Mouse (Mus musculus): ENCODE results near the gene Foxk2.

DNA sequence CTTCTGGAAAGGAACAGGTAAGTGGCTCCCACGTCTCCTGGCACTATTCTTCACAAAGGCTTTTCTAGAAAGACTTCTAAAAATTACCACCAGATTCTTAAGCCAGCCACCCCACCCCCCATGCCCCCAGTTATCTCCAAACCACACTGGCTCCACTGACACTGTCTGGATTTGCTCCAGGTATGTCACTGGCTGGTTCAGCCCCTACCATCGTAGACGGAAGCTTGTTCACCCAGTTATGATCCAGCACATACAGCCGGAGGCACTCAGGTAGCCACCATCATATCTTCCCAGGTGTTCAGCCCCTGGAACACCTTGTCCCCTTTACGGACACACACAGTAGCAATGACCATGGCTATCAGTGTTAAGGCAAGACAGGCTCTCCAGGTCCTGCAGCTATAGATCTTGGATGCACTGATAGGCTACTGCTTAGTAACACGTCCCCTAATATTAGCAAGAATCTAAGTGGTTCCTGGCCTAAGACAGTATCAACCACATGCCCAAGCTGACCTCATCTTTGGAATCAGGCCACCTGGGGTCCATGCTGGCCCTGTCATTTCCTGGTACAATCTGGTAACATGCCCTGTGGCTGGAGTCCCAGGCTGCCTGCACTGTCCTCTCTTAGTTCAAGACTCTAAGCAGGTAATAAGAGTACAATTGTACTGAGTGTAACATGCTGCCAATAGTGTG lies 38.3 kb upstream of the Foxk2 start:
- TF ChIP-seq POLR2A (IDR thresholded peaks at IDR 0.05; ENCODE audit: low read depth, low read length) (no peak), CTCF (IDR thresholded peaks at IDR 0.05; ENCODE audit: extremely low read depth, insufficient read depth, insufficient read length, insufficient replicate concordance) (no peak)
